Mouse (Mus musculus) megakaryocyte, embryonic 14.5 days (primary cell): ENCODE data around the gene Slc25a13.

Experiments used
- FLI1 ChIP-seq: IDR thresholded peaks from 2 replicates; pipeline ENCODE4 v1.6.1; 2012; ENCODE audit warnings: low read length, inconsistent platforms, mixed read lengths
- GATA1 ChIP-seq: IDR thresholded peaks from 3 replicates; pipeline ENCODE4 v1.6.1; 2012; ENCODE audit warnings: mixed read lengths, low read length, inconsistent platforms, borderline replicate concordance

- TF ChIP-seq FLI1: no peak
- no peak for TF ChIP-seq GATA1
These were observed 5.0 kb downstream of the Slc25a13 start for GRCm38 (mm10) chr6:6211958-6212357.
